ENCODE assay signal across 9 mouse cellular contexts in the genomic region with DNA sequence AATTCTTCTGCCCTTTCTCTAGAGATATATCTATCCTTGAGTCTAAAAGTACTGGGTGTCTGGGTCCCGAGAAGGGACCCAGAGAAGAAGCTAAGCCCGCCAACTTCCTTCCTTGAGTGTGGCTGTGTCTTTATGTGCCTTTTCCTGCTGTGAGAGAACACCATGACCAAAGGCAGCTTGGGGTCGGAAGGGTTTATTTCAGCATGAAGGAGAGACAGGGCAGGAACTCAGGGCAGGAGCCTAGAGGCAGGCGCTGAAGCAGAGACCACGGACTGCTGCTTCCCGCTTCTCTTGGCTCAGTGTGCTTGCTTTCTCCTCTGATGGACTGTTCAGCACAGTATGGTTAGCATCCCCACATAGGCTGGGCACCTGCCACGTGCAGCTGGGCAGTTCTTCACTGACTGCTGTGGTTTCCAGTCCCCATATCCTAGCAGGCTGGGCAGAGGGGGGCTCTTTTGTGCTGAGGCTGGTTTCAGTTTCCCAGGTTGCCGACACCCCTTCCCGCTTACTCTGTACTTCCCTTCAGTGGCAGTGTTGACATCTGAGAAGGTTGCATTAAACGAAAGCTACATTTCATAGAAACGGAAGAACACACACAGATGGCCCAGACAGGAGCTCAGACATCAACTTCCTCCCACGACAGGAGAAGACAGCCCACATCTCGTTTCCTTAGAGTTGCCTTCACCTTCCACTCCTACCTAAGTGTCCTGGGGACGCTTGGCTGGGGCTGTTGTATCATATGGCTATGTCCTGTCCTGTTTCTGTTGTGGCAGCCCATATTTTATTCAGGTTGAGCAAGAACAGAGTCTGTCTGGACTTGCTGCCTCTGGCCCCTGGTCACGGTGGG. TPM values are rescaled to one million over a fixed set of nuclear protein-coding genes. Genes with fewer than 3 reads are reported as not detected.
DNase-seq lines count a peak whose midpoint lies in the region; ATAC-seq and TF ChIP-seq lines count a peak whose summit lies in the region.
"Had no signal": no experiment of that assay in that cellular context is flagged by ENCODE, and none has a peak within 500 bp of the region (broad histone marks: within the 10 kb centered on the region; RNA-seq: fewer than 3 reads in every experiment).

No protein-coding gene starts in this region.

- H3K4me2 ChIP-seq in kidney, postnatal 0 days (ENCODE audit: low read length), result no peak overlapping the region
- H3K4me2 ChIP-seq in forebrain, embryonic 11.5 days (ENCODE audit: low read depth, low read length, severe bottlenecking), result no peak overlapping the region
- H3K4me2 ChIP-seq: embryonic facial prominence, embryonic 15.5 days had no signal

- ATAC-seq in CD4-positive, CD25-positive, alpha-beta regulatory T cell, adult 4 months, result peak; percentile 80
- ATAC-seq in kidney, postnatal 0 days (replicated peaks; ENCODE audit: low FRiP score, low read depth), result peak; percentile 72
- ATAC-seq in forebrain, embryonic 11.5 days (replicated peaks; ENCODE audit: low FRiP score), result no peak

- no peaks in the 10 kb centered on the region for H3K36me3 ChIP-seq in kidney, postnatal 0 days (ENCODE audit: insufficient read depth, low read length)
- no peaks in the 10 kb centered on the region for H3K36me3 ChIP-seq in forebrain, embryonic 11.5 days (ENCODE audit: control insufficient read depth, insufficient read depth, low read length)

- no peaks in the 10 kb centered on the region for H3K27me3 ChIP-seq in kidney, postnatal 0 days (ENCODE audit: insufficient read depth, low read length)
- no peaks in the 10 kb centered on the region for H3K27me3 ChIP-seq in forebrain, embryonic 11.5 days (ENCODE audit: control insufficient read depth, insufficient read depth, low read length)
- H3K27me3 ChIP-seq: embryonic facial prominence, embryonic 15.5 days had no signal

- intact Hi-C loops in heart, postnatal 36 days (cut with DNase I), result no loop called here
- intact Hi-C loops in left cerebral cortex, postnatal 36 days (cut with DNase I), result no loop called here

- DNase-seq in kidney, adult 9 months, result peak; percentile 34
- DNase-seq in kidney, postnatal 10 days, result no peak
- peak; percentile 83 for DNase-seq in kidney, postnatal 0 days (ENCODE audit: low spot score)
- DNase-seq in natural killer cell, adult 2 months (ENCODE audit: low spot score in 2 of 2), result peak; percentile 22 to 52
- DNase-seq in forebrain, embryonic 11.5 days (ENCODE audit: low spot score), result no peak
- DNase-seq in heart, postnatal 36 days, result no peak
- no peak for DNase-seq in left cerebral cortex, postnatal 36 days (ENCODE audit: low spot score in 2 of 2)

- H3K27ac ChIP-seq in kidney, postnatal 0 days, result 0 out of 2 replicates have a peak overlapping the region, but pooled peaks have one; percentile 47
- H3K27ac ChIP-seq in forebrain, embryonic 11.5 days (ENCODE audit: low read depth, low read length), result no peak overlapping the region
- H3K27ac ChIP-seq: embryonic facial prominence, embryonic 15.5 days had no signal

- WGBS in kidney, postnatal 0 days, result 39% methylated on average over 15 of the region's 15 CpGs
- WGBS in forebrain, embryonic 11.5 days, result 89% methylated on average over 15 of the region's 15 CpGs

- no peak for TF ChIP-seq CTCF in kidney, postnatal 0 days (IDR thresholded peaks at IDR 0.05; ENCODE audit: low read depth)

- no peaks in the 10 kb centered on the region for H3K9me3 ChIP-seq in kidney, postnatal 0 days (replicated peaks; ENCODE audit: low read length)
- no peaks in the 10 kb centered on the region for H3K9me3 ChIP-seq in forebrain, embryonic 11.5 days (ENCODE audit: control insufficient read depth, low read length)
- H3K9me3 ChIP-seq: embryonic facial prominence, embryonic 15.5 days had no signal

- H3K4me3 ChIP-seq in kidney, postnatal 0 days (replicated peaks; ENCODE audit: low read depth, low read length), result no peak overlapping the region
- no peak overlapping the region for H3K4me3 ChIP-seq in forebrain, embryonic 11.5 days (ENCODE audit: low read depth, low read length)
- H3K4me3 ChIP-seq: embryonic facial prominence, embryonic 15.5 days had no signal

- 0 out of 2 replicates have a peak overlapping the region, but pooled peaks have one; percentile 1 for H3K9ac ChIP-seq in kidney, postnatal 0 days (ENCODE audit: low read depth, low read length)
- H3K9ac ChIP-seq in forebrain, embryonic 11.5 days (ENCODE audit: low read length), result no peak overlapping the region
- H3K9ac ChIP-seq: embryonic facial prominence, embryonic 15.5 days had no signal

- H3K4me1 ChIP-seq in kidney, postnatal 0 days (replicated peaks; ENCODE audit: insufficient read depth, low read length), result peaks cover 5% of the 10 kb centered on the region; the same call in 1 of the 2 replicates
- 0 out of 2 replicates have a peak, but pooled peaks cover 1% of the 10 kb centered on the region for H3K4me1 ChIP-seq in forebrain, embryonic 11.5 days (replicated peaks; ENCODE audit: control insufficient read depth, insufficient read depth, low read length)

RNA-seq across cellular contexts. Expression of a gene that starts 6.3 kb away (rescaled TPM):
- polyA plus RNA-seq in CD4-positive, CD25-positive, alpha-beta regulatory T cell, adult 4 months (2017; shearing (Covaris generic)), result 100 to 1,000 TPM; 152 to 193 TPM
- polyA plus RNA-seq in kidney, postnatal 0 days (2015; fragmentation: Nextera tagmentation; extraction: Ambion mirVana), result 18.5 and 20.9 TPM in 2 replicates
- polyA plus RNA-seq in forebrain, embryonic 11.5 days (2014; fragmentation: Nextera tagmentation; extraction: Ambion mirVana), result 12.7 and 13.9 TPM in 2 replicates
- 10 to 100 TPM; 29.2 to 34.7 TPM for total RNA-seq in heart, postnatal 36 days (2021)
- total RNA-seq in left cerebral cortex, postnatal 36 days (2021), result 10 to 100 TPM; 23.8 to 24.5 TPM

RNA-seq across cellular contexts. Expression of a gene that starts 38.5 kb away (rescaled TPM):
- under 1 TPM; 0.37 to 0.39 TPM for polyA plus RNA-seq in CD4-positive, CD25-positive, alpha-beta regulatory T cell, adult 4 months (2017; shearing (Covaris generic))
- polyA plus RNA-seq in kidney, postnatal 0 days (2015; fragmentation: Nextera tagmentation; extraction: Ambion mirVana), result 4.8 and 5.0 TPM in 2 replicates
- polyA plus RNA-seq in forebrain, embryonic 11.5 days (2014; fragmentation: Nextera tagmentation; extraction: Ambion mirVana), result 1.4 and 1.6 TPM in 2 replicates
- total RNA-seq in heart, postnatal 36 days (2021), result 1 to 10 TPM; 8.9 to 9.3 TPM
- total RNA-seq in left cerebral cortex, postnatal 36 days (2021), result 1 to 10 TPM; 1.7 to 2.1 TPM

Comparison
In these comparisons a context has a peak if more than half of its experiments do, and no peak if none do; other contexts are left out.
1. DNase-seq: peak in kidney, adult 9 months (single experiment), kidney, postnatal 0 days (single experiment) and natural killer cell, adult 2 months (2 of 2); none in kidney, postnatal 10 days (single experiment), forebrain, embryonic 11.5 days (single experiment), heart, postnatal 36 days (0 of 2) and left cerebral cortex, postnatal 36 days (0 of 2).